Mouse (Mus musculus) cerebellum, postnatal 36 days (tissue): ENCODE data around the gene Adprhl2.

Experiments
- DNase-seq, 2 experiments: peaks; one replicate each; pipeline ENCODE4 v3.0.0; 2021 to 2022; ENCODE audit warnings: mixed read lengths in 2 of 2

The Adprhl2 gene

GRCm38 (mm10) chr4:126306058-126306457 is 15.4 kb downstream of the Adprhl2 start:
- DNase-seq, result no peak

DNA sequence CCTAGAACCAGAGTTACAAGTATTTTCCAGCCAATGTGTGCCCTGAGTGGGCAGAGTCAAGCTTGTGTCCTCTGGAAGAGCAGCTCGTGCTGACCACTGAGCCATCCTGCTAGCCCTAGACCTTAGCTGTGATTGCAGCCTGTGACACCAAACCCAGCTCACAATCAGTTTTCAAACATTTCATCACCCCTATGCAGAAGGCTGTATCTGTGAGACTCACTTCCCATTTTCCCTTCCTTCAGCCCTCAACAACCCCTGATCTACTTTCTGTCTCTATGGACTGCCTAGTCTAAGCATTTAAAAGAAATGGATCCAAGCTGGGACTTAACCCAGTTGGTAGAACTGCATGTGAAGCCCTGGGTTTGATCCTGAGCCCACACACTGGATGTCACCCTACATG is 16.1 kb downstream of the Adprhl2 start:
- no peak for DNase-seq

- DNase-seq, result no peak
These were observed 17.6 kb downstream of the Adprhl2 start for GRCm38 (mm10) chr4:126303877-126304276.

DNA sequence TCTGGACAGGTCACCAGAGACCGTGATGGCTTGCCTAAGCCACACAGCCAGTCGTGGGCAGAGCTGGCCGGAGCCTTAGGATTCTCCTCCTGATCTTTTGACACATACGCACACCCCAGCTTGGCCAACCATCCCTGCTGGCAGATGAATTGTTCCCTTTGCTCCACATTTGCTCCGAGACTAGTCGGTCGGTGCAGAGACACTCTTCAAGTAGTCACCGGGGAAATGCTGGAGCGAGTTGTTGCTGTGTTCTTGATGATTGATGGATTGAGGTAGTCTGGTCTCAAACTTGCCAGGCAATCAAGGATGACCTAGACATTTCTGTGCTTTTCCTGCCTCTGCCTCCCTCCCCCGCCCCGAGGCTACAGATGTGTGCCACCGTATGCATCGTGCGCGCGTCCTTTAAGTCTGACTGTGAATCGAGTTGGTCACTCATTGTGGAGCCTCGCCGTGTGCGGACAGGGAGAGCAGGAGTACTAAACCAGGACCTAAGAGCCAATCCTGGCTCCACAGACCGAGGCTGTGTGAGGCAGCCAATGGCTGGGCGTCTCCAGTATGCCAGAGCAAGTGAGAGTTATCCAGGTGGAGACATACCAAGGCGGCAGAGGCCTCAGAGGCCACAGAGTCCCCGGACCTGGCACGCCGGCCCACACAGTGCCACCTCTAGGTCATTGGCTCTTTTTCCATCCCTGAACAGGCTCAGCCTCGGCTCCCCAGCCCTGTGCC is 19.8 kb downstream of the Adprhl2 start:
- DNase-seq, result peak; percentile 45 to 54

DNA sequence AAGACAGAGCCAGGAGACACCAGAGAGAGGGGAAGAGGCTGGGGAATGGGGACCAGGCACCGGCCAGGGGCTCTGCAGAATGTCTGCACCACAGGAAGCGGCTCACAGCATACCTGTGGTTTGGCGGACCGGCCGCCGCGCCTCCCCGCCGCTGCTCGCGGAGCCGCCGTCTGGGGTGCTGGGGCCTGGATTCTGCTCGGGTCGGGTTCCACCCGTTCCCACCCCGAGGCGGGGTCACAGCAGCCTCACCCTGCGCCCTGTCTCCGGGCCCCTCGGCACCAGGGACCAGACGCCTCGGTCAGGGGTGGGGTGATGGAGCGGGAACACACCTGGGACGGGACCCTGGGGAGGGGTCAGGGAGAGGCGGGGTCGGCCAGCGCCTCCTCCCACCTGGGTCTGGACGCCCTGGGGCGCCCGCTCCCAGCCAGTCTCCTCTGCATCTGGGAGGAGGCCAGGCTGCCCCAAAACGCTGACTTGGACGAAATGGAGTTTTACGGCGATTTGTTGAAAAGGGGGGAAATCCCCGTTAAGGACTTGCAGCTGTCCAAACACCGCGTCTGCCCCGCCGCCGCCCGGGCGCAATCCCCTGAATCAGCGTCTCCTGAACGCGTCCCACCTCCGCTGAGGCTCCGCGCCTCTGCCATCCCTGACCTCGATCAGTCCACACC is 20.5 kb downstream of the Adprhl2 start:
- DNase-seq, result no peak

- peak; percentile 64 to 74 for DNase-seq
These were observed 24.8 kb downstream of the Adprhl2 start for GRCm38 (mm10) chr4:126296617-126297101.

DNA sequence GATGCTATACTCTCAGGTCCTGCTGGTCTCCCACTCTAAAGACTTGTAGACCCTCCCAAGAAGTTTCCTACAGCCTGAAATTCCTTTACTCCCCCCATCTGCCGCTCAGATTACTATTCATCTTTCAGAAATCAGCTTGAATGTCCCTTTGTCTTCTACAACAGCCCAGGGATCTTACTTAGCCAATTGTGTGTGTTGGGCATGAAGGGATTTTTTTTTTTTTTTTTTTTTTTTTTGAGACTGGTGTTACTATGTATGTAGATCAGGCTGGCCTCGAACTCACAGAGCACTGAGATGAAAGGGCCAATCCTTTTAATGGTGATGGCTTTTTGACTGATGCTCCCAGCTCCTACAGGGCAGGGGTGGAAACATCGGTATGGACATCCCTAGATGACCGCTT is 25.6 kb downstream of the Adprhl2 start:
- DNase-seq, result no peak

- DNase-seq, result no peak
These were observed 26.4 kb downstream of the Adprhl2 start for GRCm38 (mm10) chr4:126295152-126295551.

DNA sequence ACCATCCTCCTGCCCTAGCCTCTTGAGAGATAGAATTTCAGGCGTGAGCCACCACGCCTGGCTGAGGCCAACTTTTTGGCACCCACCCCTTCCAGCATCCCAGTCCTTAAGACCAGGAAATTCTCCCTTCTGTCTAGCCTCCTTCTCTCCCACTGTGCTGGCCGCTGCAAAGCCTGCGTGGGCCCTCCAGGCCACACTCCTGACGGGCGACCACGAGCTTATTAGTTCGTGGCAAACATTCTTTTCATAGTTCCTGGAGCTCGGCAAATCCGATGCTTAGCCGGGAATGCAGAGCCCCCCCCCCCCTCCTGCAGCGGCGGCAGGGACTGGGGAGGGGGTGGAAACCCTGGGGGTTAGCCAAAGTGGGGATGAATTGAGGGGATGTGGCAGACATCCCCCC is 30.3 kb downstream of the Adprhl2 start:
- DNase-seq, result no peak

- no peak for DNase-seq
These were observed 31.2 kb downstream of the Adprhl2 start for GRCm38 (mm10) chr4:126290314-126290713.

- DNase-seq, result no peak
These were observed 33.3 kb downstream of the Adprhl2 start for GRCm38 (mm10) chr4:126288085-126288666.

DNA sequence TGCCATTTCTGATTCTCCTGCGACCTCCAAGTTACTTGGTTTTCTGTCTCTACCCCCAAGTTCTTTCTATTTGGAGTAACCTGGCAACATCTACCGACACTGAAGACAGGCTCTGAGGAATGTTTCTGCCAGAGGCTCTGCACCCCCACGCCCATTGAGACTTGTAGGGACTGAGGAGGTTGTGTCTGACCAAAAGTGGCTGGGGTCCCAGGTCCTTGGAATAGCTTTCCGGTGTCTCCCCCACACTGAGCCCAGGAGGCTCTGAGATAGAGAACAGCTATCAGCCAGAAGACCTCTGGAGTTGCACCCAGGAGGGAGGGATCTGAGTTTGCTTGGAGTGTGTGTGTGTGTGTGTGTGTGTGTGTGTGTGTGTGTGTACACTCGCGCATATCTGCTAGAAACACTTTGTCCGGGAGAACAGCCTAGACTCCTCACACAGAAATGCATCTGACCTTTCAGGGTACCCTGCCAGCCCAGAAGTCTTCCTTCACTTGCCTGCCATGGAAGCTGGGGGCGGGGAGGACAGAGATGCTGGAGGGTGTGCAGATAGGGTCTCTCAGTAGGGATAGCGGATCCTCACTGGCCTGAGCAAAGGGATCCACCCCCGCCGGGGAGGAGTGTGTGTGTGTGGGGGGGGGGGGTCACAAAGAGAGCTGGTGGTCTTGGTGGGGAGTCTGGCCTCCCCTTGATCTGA is 34.1 kb downstream of the Adprhl2 start:
- DNase-seq, result no peak

- no peak for DNase-seq
These were observed 35.0 kb downstream of the Adprhl2 start, which contains the start of gene Col8a2 for GRCm38 (mm10) chr4:126286492-126286891. Gene Col8a2 (plus strand): TSS chr4:126286793.

DNA sequence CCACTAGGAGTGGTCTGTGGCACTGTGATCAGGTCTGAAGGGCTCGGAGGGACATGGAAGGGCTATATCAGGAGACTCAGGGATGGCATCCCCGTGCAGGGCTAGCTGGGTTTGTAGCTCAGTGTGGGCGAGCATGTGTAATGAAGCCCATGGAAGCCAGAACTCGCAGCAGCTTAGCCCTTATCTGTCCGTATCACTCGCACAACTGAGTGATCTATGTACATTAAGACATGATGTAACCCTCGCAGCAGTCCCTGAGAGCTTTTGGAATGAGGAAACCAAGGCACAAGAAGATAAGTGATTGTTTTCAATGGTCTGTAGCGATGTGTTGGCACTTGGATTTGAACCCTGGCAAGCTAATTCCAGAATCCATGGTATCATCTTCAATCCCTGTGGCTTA is 37.9 kb downstream of the Adprhl2 start:
- no peak for DNase-seq

DNA sequence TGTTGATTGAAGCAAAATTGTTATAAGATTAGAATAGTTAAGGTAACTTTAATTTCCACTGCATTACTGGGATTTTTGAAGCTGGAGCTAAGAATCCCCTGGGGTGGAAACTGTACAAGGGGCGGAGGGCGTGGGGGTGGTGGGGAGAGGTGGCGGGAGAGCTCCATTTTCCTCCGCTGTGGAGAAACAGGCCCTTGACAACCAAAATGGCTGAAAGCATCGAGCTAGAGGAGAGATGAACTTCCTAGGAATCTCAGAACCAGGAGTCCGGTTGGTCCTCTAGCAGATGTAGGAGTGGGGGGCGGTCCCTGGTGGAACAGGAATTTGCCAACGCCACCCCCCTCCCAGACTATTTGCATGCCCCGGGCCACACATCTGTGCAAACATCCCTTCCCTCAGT is 39.8 kb downstream of the Adprhl2 start:
- DNase-seq, result no peak

DNA sequence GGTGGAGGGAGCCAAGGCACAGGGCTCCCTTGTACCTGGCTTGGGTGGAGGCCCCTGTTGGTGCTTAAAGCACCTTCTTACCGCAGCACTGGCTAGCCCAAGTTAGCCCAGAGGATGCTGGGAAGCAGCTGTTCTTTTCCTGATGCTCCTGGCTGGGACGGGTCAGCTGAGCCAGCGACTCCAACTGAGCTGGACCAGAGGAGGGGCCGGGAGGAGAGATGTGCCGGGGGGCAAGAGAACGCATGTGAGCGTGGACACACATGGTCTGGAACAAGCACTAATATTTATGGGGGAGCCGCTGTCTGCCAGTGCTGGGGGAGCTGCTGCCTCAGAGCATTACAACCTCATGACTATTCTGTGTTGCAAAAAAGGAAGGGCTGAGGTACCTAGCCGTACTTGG is 42.5 kb downstream of the Adprhl2 start:
- DNase-seq, result no peak

- DNase-seq, result no peak
These were observed 43.0 kb downstream of the Adprhl2 start for GRCm38 (mm10) chr4:126278565-126278915.

GRCm38 (mm10) chr4:126277906-126278564 is 43.5 kb downstream of the Adprhl2 start:
- DNase-seq, result peak; percentile 69 to 73

- peak; percentile 75 to 78 for DNase-seq
These were observed 45.8 kb downstream of the Adprhl2 start for GRCm38 (mm10) chr4:126275681-126276131.

GRCm38 (mm10) chr4:126275081-126275480 is 46.4 kb downstream of the Adprhl2 start:
- DNase-seq, result peak in 1 of 2 experiments; percentile 42

DNA sequence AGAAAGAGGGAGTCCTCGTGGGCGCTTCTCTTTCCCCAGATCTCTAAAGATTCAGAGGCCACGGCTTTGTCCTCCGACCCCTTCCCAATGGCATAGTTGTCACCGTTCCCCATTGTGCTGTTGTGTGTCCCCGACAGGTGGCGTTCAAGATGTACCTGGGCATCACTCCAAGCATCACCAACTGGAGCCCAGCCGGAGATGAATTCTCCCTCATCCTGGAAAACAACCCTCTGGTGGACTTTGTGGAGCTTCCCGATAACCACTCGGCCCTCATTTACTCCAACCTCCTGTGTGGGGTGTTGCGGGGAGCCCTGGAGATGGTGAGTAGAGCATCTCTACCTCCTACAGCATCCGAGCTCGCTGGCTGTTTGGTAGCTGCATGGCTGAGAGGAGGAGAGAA is 47.8 kb downstream of the Adprhl2 start:
- DNase-seq, result peak; percentile 88 to 94

GRCm38 (mm10) chr4:126269292-126269691 is 52.2 kb downstream of the Adprhl2 start:
- DNase-seq, result no peak
